Mouse (Mus musculus): ENCODE results near the gene Stx3. TPM values are rescaled to one million over a fixed set of nuclear protein-coding genes. Genes with fewer than 3 reads are reported as not detected.
A peak's percentile ranks its signal among the peaks of the same experiment; 100 is the strongest.

Stx3 gene
- total RNA-seq (2015) (27.6 and 28.5 TPM in 2 replicates), total RNA-seq (2017) (30.4 and 31.5 TPM in 2 replicates)

- no peak for ATAC-seq (ENCODE audit: poor library complexity, severe bottlenecking)
Measured at GRCm38 (mm10) chr19:11819143-11819700, at the start of gene Stx3. TSS of gene Stx3 (minus strand) at chr19:11819403.

- no peak for ATAC-seq (ENCODE audit: poor library complexity, severe bottlenecking)
Measured at GRCm38 (mm10) chr19:11867837-11868236, 48.6 kb upstream of the Stx3 start.

GRCm38 (mm10) chr19:11860966-11861365 lies 41.8 kb upstream of the Stx3 start, which contains the start of gene Olfr1418:
TSS of gene Olfr1418 (minus strand) at chr19:11861066.
- no peak for ATAC-seq (ENCODE audit: poor library complexity, severe bottlenecking)

- no peak for ATAC-seq (ENCODE audit: poor library complexity, severe bottlenecking)
Measured at GRCm38 (mm10) chr19:11856506-11856905, 37.3 kb upstream of the Stx3 start.

- no peak for ATAC-seq (ENCODE audit: poor library complexity, severe bottlenecking)
Measured at GRCm38 (mm10) chr19:11854821-11855220, 35.6 kb upstream of the Stx3 start.

- no peak for ATAC-seq (ENCODE audit: poor library complexity, severe bottlenecking)
Measured at GRCm38 (mm10) chr19:11852652-11853051, 33.4 kb upstream of the Stx3 start.

- ATAC-seq (ENCODE audit: poor library complexity, severe bottlenecking) = no peak
Measured at GRCm38 (mm10) chr19:11846333-11846732, 27.1 kb upstream of the Stx3 start.

GRCm38 (mm10) chr19:11839119-11839518 lies 19.9 kb upstream of the Stx3 start, which contains the start of gene Olfr1417:
TSS of gene Olfr1417 (minus strand) at chr19:11839219.
- ATAC-seq (ENCODE audit: poor library complexity, severe bottlenecking) = no peak

GRCm38 (mm10) chr19:11823346-11824065 lies 4.3 kb upstream of the Stx3 start:
- ATAC-seq (ENCODE audit: poor library complexity, severe bottlenecking) = no peak

GRCm38 (mm10) chr19:11820211-11820610 lies 1.0 kb upstream of the Stx3 start:
- ATAC-seq (ENCODE audit: poor library complexity, severe bottlenecking) = no peak

GRCm38 (mm10) chr19:11819800-11820199 lies 597 bp upstream of the Stx3 start:
- peak; percentile 79 for ATAC-seq (ENCODE audit: poor library complexity, severe bottlenecking)

GRCm38 (mm10) chr19:11818199-11819142 lies 732 bp downstream of the Stx3 start:
- peak; percentile 47 for ATAC-seq (ENCODE audit: poor library complexity, severe bottlenecking)

GRCm38 (mm10) chr19:11817586-11817985 lies 1.6 kb downstream of the Stx3 start:
- no peak for ATAC-seq (ENCODE audit: poor library complexity, severe bottlenecking)

GRCm38 (mm10) chr19:11816706-11817105 lies 2.5 kb downstream of the Stx3 start:
- ATAC-seq (ENCODE audit: poor library complexity, severe bottlenecking) = no peak

GRCm38 (mm10) chr19:11814742-11815333 lies 4.4 kb downstream of the Stx3 start:
- no peak for ATAC-seq (ENCODE audit: poor library complexity, severe bottlenecking)

- no peak for ATAC-seq (ENCODE audit: poor library complexity, severe bottlenecking)
Measured at GRCm38 (mm10) chr19:11813649-11814048, 5.6 kb downstream of the Stx3 start.

GRCm38 (mm10) chr19:11813136-11813535 lies 6.1 kb downstream of the Stx3 start:
- ATAC-seq (ENCODE audit: poor library complexity, severe bottlenecking) = no peak

- ATAC-seq (ENCODE audit: poor library complexity, severe bottlenecking) = no peak
Measured at GRCm38 (mm10) chr19:11811688-11812365, 7.4 kb downstream of the Stx3 start.

GRCm38 (mm10) chr19:11810856-11811255 lies 8.3 kb downstream of the Stx3 start:
- ATAC-seq (ENCODE audit: poor library complexity, severe bottlenecking) = no peak

Data from megakaryocyte, adult 5-6 weeks (primary cell).